Mouse (Mus musculus): ENCODE measurements at regions not wholly inside any gene's neighbourhood (a gene's known extent, or its start where the extent isn't known, plus 50 kb on each side); places are given as distances from the start of the nearest gene placed in this dataset.

DNA sequence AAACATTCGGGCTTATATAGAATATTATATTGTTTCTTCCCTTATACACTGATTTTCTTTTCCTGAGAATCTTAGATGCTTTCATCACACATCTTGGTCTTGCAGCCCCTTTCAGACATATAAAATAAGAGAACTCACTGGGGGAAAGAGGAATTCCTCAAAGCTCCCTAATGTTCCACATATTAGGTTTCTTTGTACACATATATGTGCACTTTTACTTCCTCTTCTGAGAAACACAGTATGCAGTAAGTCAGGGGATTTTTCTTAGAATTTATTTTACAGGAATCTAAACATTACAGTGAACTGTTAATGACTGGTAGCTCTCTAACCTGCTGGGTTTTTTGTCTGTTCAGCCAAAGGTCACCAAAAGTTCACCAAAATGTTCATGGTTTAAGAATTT lies 131.4 kb upstream of the Sema3a start:
- Histone ChIP-seq H3K4me2 (replicated peaks; ENCODE audit: low read depth, low read length, severe bottlenecking) (no peak overlapping the region), H3K4me3 (replicated peaks; ENCODE audit: low read length) (no peak overlapping the region), H3K27ac (replicated peaks; ENCODE audit: low read depth, low read length) (no peak overlapping the region), H3K9ac (ENCODE audit: low read depth, low read length, severe bottlenecking) (no peak overlapping the region), H3K36me3 (ENCODE audit: control insufficient read depth, insufficient read depth, low read length) (no peaks in the 10 kb centered on the region), H3K4me1 (ENCODE audit: control insufficient read depth, insufficient read depth, low read length) (peaks cover 11% of the 10 kb centered on the region), H3K27me3 (ENCODE audit: control insufficient read depth, insufficient read depth, low read length) (no peaks in the 10 kb centered on the region), H3K9me3 (ENCODE audit: control insufficient read depth, low read length) (no peaks in the 10 kb centered on the region)
- no peak for DNase-seq (ENCODE audit: low spot score)
- ATAC-seq (ENCODE audit: low FRiP score, low read depth) = peak; percentile 63
- WGBS = 71% methylated on average over 1 of the region's 1 CpGs
- no peak for TF ChIP-seq POLR2A (IDR thresholded peaks at IDR 0.05; ENCODE audit: borderline replicate concordance, extremely low read depth, insufficient read depth, insufficient read length)

- 86% methylated on average over 6 of the region's 6 CpGs for WGBS
- Histone ChIP-seq H3K27me3 (ENCODE audit: control insufficient read depth, insufficient read depth, low read length) (no peaks in the 10 kb centered on the region), H3K36me3 (ENCODE audit: control insufficient read depth, insufficient read depth, low read length) (no peaks in the 10 kb centered on the region), H3K4me1 (ENCODE audit: control insufficient read depth, insufficient read depth, low read length) (peaks cover 7% of the 10 kb centered on the region), H3K9me3 (ENCODE audit: control insufficient read depth, low read length) (no peaks in the 10 kb centered on the region), H3K4me3 (replicated peaks; ENCODE audit: low read length) (no peak overlapping the region), H3K4me2 (replicated peaks; ENCODE audit: low read depth, low read length, severe bottlenecking) (no peak overlapping the region), H3K27ac (replicated peaks; ENCODE audit: low read depth, low read length) (no peak overlapping the region), H3K9ac (ENCODE audit: low read depth, low read length, severe bottlenecking) (no peak overlapping the region)
- no peak for TF ChIP-seq POLR2A (IDR thresholded peaks at IDR 0.05; ENCODE audit: borderline replicate concordance, extremely low read depth, insufficient read depth, insufficient read length)
- no peak for DNase-seq (ENCODE audit: low spot score)
- ATAC-seq (ENCODE audit: low FRiP score, low read depth) = no peak
Measured at GRCm38 (mm10) chr5:12997440-12997839, 127.8 kb upstream of the Sema3a start.

- no peak overlapping the region for H3K4me3 ChIP-seq (replicated peaks; ENCODE audit: low read length)
- H3K36me3 ChIP-seq (ENCODE audit: control insufficient read depth, insufficient read depth, low read length) = no peaks in the 10 kb centered on the region
- no peak overlapping the region for H3K9ac ChIP-seq (ENCODE audit: low read depth, low read length, severe bottlenecking)
- H3K9me3 ChIP-seq (ENCODE audit: control insufficient read depth, low read length) = no peaks in the 10 kb centered on the region
- 36% methylated on average over 6 of the region's 6 CpGs for WGBS
- no peak for ATAC-seq (ENCODE audit: low FRiP score, low read depth)
- no peak overlapping the region for H3K4me2 ChIP-seq (replicated peaks; ENCODE audit: low read depth, low read length, severe bottlenecking)
- no peak for TF ChIP-seq POLR2A (IDR thresholded peaks at IDR 0.05; ENCODE audit: borderline replicate concordance, extremely low read depth, insufficient read depth, insufficient read length)
- peak; percentile 28 for DNase-seq (ENCODE audit: low spot score)
- H3K27me3 ChIP-seq (ENCODE audit: control insufficient read depth, insufficient read depth, low read length) = no peaks in the 10 kb centered on the region
- no peak overlapping the region for H3K27ac ChIP-seq (replicated peaks; ENCODE audit: low read depth, low read length)
- peaks cover 3% of the 10 kb centered on the region for H3K4me1 ChIP-seq (ENCODE audit: control insufficient read depth, insufficient read depth, low read length)
Measured at GRCm38 (mm10) chr5:13007132-13007531, 118.1 kb upstream of the Sema3a start.

DNA sequence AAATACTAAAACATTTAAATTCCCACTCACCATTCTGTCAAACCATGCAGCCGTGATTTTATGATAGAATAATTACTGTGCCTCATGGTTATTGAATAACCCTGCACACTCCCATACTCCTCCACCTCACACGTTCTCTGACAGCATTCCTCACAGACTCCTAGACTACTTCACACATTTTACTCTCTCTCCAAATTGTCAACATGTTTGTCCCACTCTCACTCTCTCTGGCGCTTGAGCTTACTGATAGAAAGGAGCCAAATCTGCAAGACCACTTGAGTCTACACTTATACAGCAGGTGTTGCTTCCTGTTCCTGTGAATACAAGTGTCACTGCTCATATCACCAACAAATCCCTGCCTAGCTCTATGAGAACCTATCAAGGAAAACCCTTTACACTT lies 102.9 kb upstream of the Sema3a start:
- H3K9ac ChIP-seq (ENCODE audit: low read depth, low read length, severe bottlenecking) = no peak overlapping the region
- no peak for TF ChIP-seq POLR2A (IDR thresholded peaks at IDR 0.05; ENCODE audit: borderline replicate concordance, extremely low read depth, insufficient read depth, insufficient read length)
- DNase-seq (ENCODE audit: low spot score) = no peak
- no peaks in the 10 kb centered on the region for H3K27me3 ChIP-seq (ENCODE audit: control insufficient read depth, insufficient read depth, low read length)
- H3K36me3 ChIP-seq (ENCODE audit: control insufficient read depth, insufficient read depth, low read length) = no peaks in the 10 kb centered on the region
- WGBS = 53% methylated on average over 3 of the region's 3 CpGs
- no peak overlapping the region for H3K4me3 ChIP-seq (replicated peaks; ENCODE audit: low read length)
- H3K4me1 ChIP-seq (ENCODE audit: control insufficient read depth, insufficient read depth, low read length) = no peaks in the 10 kb centered on the region
- no peaks in the 10 kb centered on the region; the same call in 1 of the 2 replicates for H3K9me3 ChIP-seq (ENCODE audit: control insufficient read depth, low read length)
- no peak for ATAC-seq (ENCODE audit: low FRiP score, low read depth)
- H3K4me2 ChIP-seq (replicated peaks; ENCODE audit: low read depth, low read length, severe bottlenecking) = no peak overlapping the region
- H3K27ac ChIP-seq (replicated peaks; ENCODE audit: low read depth, low read length) = no peak overlapping the region

GRCm38 (mm10) chr5:13033332-13033731 lies 91.9 kb upstream of the Sema3a start:
- H3K36me3 ChIP-seq (ENCODE audit: control insufficient read depth, insufficient read depth, low read length) = no peaks in the 10 kb centered on the region
- TF ChIP-seq POLR2A (IDR thresholded peaks at IDR 0.05; ENCODE audit: borderline replicate concordance, extremely low read depth, insufficient read depth, insufficient read length) = no peak
- H3K4me3 ChIP-seq (replicated peaks; ENCODE audit: low read length) = no peak overlapping the region
- WGBS = 37% methylated on average over 3 of the region's 3 CpGs
- no peak overlapping the region for H3K9ac ChIP-seq (ENCODE audit: low read depth, low read length, severe bottlenecking)
- no peak overlapping the region for H3K4me2 ChIP-seq (replicated peaks; ENCODE audit: low read depth, low read length, severe bottlenecking)
- H3K9me3 ChIP-seq (ENCODE audit: control insufficient read depth, low read length) = no peaks in the 10 kb centered on the region
- no peak; the same call in 1 of the 2 replicates for ATAC-seq (ENCODE audit: low FRiP score, low read depth)
- peaks cover 5% of the 10 kb centered on the region; the same call in 1 of the 2 replicates for H3K4me1 ChIP-seq (ENCODE audit: control insufficient read depth, insufficient read depth, low read length)
- no peak overlapping the region for H3K27ac ChIP-seq (replicated peaks; ENCODE audit: low read depth, low read length)
- no peaks in the 10 kb centered on the region for H3K27me3 ChIP-seq (ENCODE audit: control insufficient read depth, insufficient read depth, low read length)
- DNase-seq (ENCODE audit: low spot score) = peak; percentile 58

DNA sequence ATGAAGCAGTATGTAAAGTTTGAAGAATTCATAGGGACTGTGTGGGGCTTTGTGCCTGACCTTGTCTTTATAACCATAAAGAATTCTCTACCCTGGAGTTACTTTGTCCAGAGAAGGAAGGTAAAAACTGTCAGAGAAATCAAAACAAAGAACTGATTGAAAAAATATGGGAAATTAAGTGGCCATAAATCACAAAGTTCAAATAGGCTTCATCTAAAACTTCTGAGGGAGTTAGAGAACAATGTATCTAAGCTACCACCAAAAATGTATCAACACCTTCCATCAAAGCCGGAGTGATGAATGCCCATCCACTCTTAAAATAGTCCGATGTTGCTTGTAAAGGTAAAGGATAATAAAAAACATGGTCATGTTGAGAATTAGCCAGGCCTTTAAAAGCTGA lies 89.1 kb upstream of the Sema3a start:
- Histone ChIP-seq H3K27me3 (ENCODE audit: control insufficient read depth, insufficient read depth, low read length) (no peaks in the 10 kb centered on the region), H3K4me2 (replicated peaks; ENCODE audit: low read depth, low read length, severe bottlenecking) (no peak overlapping the region), H3K4me1 (ENCODE audit: control insufficient read depth, insufficient read depth, low read length) (peaks cover 5% of the 10 kb centered on the region; the same call in 1 of the 2 replicates), H3K9ac (ENCODE audit: low read depth, low read length, severe bottlenecking) (no peak overlapping the region), H3K9me3 (ENCODE audit: control insufficient read depth, low read length) (no peaks in the 10 kb centered on the region), H3K27ac (replicated peaks; ENCODE audit: low read depth, low read length) (no peak overlapping the region), H3K36me3 (ENCODE audit: control insufficient read depth, insufficient read depth, low read length) (no peaks in the 10 kb centered on the region), H3K4me3 (replicated peaks; ENCODE audit: low read length) (no peak overlapping the region)
- ATAC-seq (ENCODE audit: low FRiP score, low read depth) (no peak), DNase-seq (ENCODE audit: low spot score) (no peak)
- 13% methylated on average over 2 of the region's 2 CpGs for WGBS
- TF ChIP-seq POLR2A (IDR thresholded peaks at IDR 0.05; ENCODE audit: borderline replicate concordance, extremely low read depth, insufficient read depth, insufficient read length) = no peak
